Mouse (Mus musculus): ENCODE data around the gene Becn1. TPM values are rescaled to one million over a fixed set of nuclear protein-coding genes. Genes with fewer than 3 reads are reported as not detected.

Gene Becn1
- polyA plus RNA-seq (2015; fragmentation: Nextera tagmentation; extraction: Ambion mirVana) = 156 and 165 TPM in 2 replicates

DNA sequence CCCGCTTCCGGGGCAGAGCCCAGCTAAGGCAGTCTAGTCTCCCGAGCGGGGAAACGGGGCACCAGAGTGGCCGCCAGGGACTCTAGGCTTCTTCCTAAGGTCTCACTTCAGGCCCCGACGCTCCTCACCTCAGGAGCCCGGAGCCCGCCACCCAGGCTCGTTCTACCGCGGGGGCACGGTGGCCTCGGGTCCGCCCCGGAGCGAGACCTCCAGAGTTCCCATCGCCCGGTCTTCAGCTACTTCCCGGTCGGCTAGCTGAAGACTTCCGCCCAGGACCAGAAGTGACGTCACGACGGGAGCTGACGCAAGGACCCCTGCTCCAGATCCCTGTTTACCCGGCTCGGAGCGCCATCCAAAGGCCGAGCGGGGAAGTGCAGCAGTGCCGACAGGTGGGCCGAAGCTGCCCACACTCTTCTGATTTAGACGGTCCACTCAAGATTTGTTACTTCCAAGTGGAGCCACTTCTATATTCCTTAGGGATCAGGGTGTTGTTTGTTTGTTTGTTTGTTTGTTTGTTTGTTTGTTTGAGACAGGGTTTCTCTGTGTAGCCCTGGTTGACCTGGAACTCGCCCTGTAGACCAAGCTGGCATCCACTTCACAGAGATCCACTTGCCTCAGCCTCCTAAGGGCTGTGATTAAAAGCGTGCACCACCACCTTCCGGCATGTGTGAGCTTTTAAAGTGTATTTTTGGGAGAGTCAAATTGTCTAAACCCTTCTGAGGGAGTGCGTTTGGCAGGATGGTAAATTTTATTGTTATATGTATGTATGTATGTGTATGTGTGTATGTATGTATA lies at the start of gene Becn1:
Gene Becn1 (minus strand): TSS at position 283 of the 795 bp plus-strand sequence.
- Histone ChIP-seq H3K36me3 (ENCODE audit: insufficient read depth, low read length) (peaks cover 21% of the 10 kb centered on the region), H3K4me2 (ENCODE audit: low read length) (peak within 1 kb of the TSS; percentile 84), H3K9ac (ENCODE audit: low read depth, low read length) (peak within 1 kb of the TSS; percentile 78), H3K4me1 (replicated peaks; ENCODE audit: insufficient read depth, low read length) (peaks cover 12% of the 10 kb centered on the region), H3K9me3 (replicated peaks; ENCODE audit: low read length) (no peaks in the 10 kb centered on the region), H3K27ac (peak within 1 kb of the TSS; percentile 78), H3K4me3 (replicated peaks; ENCODE audit: low read depth, low read length) (peak within 1 kb of the TSS; percentile 89), H3K27me3 (ENCODE audit: insufficient read depth, low read length) (no peaks in the 10 kb centered on the region)
- 6% methylated on average over 39 of the region's 39 CpGs for WGBS
- ATAC-seq (replicated peaks; ENCODE audit: low FRiP score, low read depth) (peak; percentile 91), DNase-seq (ENCODE audit: low spot score) (peak; percentile 97)
- peak; percentile 97 for TF ChIP-seq CTCF (IDR thresholded peaks at IDR 0.05; ENCODE audit: low read depth)

DNA sequence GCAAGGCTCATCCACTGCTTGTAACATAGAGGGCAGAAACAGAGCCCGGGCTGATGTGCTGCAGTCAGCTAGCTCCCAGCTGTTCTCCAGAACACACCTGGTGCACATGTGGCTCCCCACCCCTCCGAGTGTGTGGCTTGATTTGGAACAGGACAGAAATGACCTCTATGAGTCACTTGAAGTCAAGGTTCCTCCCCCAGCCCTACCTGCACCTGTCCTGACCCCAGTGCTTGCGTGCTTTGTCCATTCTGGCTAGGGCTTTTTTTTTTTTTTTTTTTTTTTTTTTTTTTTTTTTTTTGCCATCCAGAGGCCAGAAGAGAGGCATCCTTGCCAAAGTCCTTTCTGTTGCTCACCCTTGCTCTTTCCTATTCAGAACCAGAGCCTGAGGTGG lies 49.6 kb upstream of the Becn1 start:
- 47% methylated on average over 3 of the region's 3 CpGs for WGBS
- ATAC-seq (replicated peaks; ENCODE audit: low FRiP score, low read depth) = peak; percentile 47; the same call in 1 of the 2 replicates
- Histone ChIP-seq H3K4me3 (replicated peaks; ENCODE audit: low read depth, low read length) (no peak overlapping the region), H3K9me3 (replicated peaks; ENCODE audit: low read length) (no peaks in the 10 kb centered on the region), H3K4me2 (ENCODE audit: low read length) (no peak overlapping the region), H3K27ac (no peak overlapping the region), H3K9ac (ENCODE audit: low read depth, low read length) (no peak overlapping the region), H3K27me3 (ENCODE audit: insufficient read depth, low read length) (no peaks in the 10 kb centered on the region), H3K36me3 (ENCODE audit: insufficient read depth, low read length) (no peaks in the 10 kb centered on the region), H3K4me1 (replicated peaks; ENCODE audit: insufficient read depth, low read length) (0 out of 2 replicates have a peak, but pooled peaks cover 3% of the 10 kb centered on the region)
- DNase-seq (ENCODE audit: low spot score) = no peak
- no peak for TF ChIP-seq CTCF (IDR thresholded peaks at IDR 0.05; ENCODE audit: low read depth)

DNA sequence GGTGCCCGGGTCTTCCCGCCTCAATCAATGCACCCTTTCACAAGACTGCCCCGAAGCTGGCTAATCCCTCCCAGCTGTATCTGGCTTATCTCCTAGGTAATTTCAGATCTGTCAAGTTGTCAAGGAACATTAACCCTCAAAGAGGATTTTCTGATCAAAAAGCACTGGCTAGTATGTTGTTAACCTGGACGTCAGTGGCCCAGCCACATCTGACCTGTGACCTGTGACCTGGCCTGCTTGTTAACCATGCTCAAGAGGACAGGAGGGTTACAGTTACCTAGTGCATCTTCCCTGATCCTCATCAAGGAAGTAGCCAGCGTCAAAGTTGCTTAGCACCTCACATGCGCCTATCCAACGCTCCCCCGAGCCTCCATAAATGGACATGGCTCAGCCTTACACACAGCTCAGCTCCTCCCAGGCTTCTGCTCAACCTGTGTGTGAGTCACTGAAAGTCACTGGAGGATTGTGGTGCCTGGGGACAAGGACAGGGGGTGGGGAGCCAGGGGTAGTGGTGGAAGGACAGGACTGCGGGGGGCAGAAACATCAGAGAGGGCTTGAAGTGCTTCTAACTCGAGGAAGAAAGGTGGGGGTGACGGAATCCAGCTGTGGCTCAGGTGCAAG lies 49.1 kb upstream of the Becn1 start:
- TF ChIP-seq CTCF (IDR thresholded peaks at IDR 0.05; ENCODE audit: low read depth) = no peak
- Histone ChIP-seq H3K27me3 (ENCODE audit: insufficient read depth, low read length) (no peaks in the 10 kb centered on the region), H3K36me3 (ENCODE audit: insufficient read depth, low read length) (no peaks in the 10 kb centered on the region), H3K4me3 (replicated peaks; ENCODE audit: low read depth, low read length) (no peak overlapping the region), H3K9me3 (replicated peaks; ENCODE audit: low read length) (no peaks in the 10 kb centered on the region), H3K27ac (0 out of 2 replicates have a peak overlapping the region, but pooled peaks have one; percentile 10), H3K9ac (ENCODE audit: low read depth, low read length) (no peak overlapping the region), H3K4me1 (replicated peaks; ENCODE audit: insufficient read depth, low read length) (0 out of 2 replicates have a peak, but pooled peaks cover 3% of the 10 kb centered on the region), H3K4me2 (ENCODE audit: low read length) (no peak overlapping the region)
- DNase-seq (ENCODE audit: low spot score) (no peak), ATAC-seq (replicated peaks; ENCODE audit: low FRiP score, low read depth) (peak; percentile 71; the same call in 1 of the 2 replicates)
- 56% methylated on average over 11 of the region's 11 CpGs for WGBS

DNA sequence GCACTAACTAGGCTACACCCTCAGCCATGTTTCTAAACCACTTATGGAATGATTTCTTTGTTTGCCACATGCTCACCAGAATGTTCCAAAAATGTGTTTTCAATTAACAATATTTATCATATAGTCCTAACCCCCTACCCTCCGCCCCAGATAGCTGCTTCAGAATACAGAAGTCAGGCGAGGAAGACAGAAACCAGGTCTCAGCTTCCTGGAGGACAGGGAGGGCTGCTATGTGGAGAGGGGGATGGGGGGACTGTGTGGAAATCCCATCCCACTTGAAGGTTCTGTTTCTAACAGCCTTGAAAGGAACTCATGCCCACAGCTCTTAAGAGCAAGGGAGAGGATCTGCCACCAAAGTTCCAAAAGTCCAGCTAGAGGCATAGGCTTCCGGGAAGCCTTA lies 47.1 kb upstream of the Becn1 start:
- 0 out of 2 replicates have a peak, but pooled peaks cover 3% of the 10 kb centered on the region for H3K4me1 ChIP-seq (replicated peaks; ENCODE audit: insufficient read depth, low read length)
- H3K9ac ChIP-seq (ENCODE audit: low read depth, low read length) = no peak overlapping the region
- H3K36me3 ChIP-seq (ENCODE audit: insufficient read depth, low read length) = no peaks in the 10 kb centered on the region
- DNase-seq (ENCODE audit: low spot score) = no peak
- no peak for ATAC-seq (replicated peaks; ENCODE audit: low FRiP score, low read depth)
- TF ChIP-seq CTCF (IDR thresholded peaks at IDR 0.05; ENCODE audit: low read depth) = no peak
- H3K9me3 ChIP-seq (replicated peaks; ENCODE audit: low read length) = no peaks in the 10 kb centered on the region
- H3K27me3 ChIP-seq (ENCODE audit: insufficient read depth, low read length) = no peaks in the 10 kb centered on the region
- no peak overlapping the region for H3K27ac ChIP-seq
- WGBS = 87% methylated on average over 3 of the region's 3 CpGs
- H3K4me3 ChIP-seq (replicated peaks; ENCODE audit: low read depth, low read length) = no peak overlapping the region
- no peak overlapping the region for H3K4me2 ChIP-seq (ENCODE audit: low read length)

DNA sequence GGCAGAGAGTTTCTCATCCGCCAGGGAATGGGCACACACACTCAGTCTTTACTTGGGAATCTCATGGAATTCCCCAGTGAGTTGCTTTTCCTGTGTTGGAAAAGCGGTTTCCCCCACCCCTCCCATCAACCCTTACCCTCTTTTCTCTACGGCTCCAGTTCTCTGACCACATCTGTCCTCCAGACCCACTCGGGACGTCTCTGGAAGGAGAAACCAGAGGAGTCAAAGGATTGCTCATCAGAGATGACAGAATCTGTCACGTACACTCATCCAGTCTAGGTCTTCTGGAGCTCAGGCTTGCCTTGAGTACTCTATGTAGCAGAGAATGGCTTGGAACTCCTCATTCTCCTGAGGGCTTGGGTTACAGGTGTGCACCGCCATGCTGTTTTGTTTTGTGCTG lies 46.7 kb upstream of the Becn1 start:
- no peak for TF ChIP-seq CTCF (IDR thresholded peaks at IDR 0.05; ENCODE audit: low read depth)
- 68% methylated on average over 7 of the region's 7 CpGs for WGBS
- DNase-seq (ENCODE audit: low spot score) = no peak
- Histone ChIP-seq H3K9me3 (replicated peaks; ENCODE audit: low read length) (no peaks in the 10 kb centered on the region), H3K27me3 (ENCODE audit: insufficient read depth, low read length) (no peaks in the 10 kb centered on the region), H3K9ac (ENCODE audit: low read depth, low read length) (no peak overlapping the region), H3K36me3 (ENCODE audit: insufficient read depth, low read length) (no peaks in the 10 kb centered on the region), H3K4me2 (ENCODE audit: low read length) (no peak overlapping the region), H3K4me1 (replicated peaks; ENCODE audit: insufficient read depth, low read length) (0 out of 2 replicates have a peak, but pooled peaks cover 3% of the 10 kb centered on the region), H3K4me3 (replicated peaks; ENCODE audit: low read depth, low read length) (no peak overlapping the region), H3K27ac (no peak overlapping the region)
- no peak for ATAC-seq (replicated peaks; ENCODE audit: low FRiP score, low read depth)

- 77% methylated on average over 10 of the region's 10 CpGs for WGBS
- ATAC-seq (replicated peaks; ENCODE audit: low FRiP score, low read depth) (no peak), DNase-seq (ENCODE audit: low spot score) (no peak)
- no peaks in the 10 kb centered on the region for H3K27me3 ChIP-seq (ENCODE audit: insufficient read depth, low read length)
- no peaks in the 10 kb centered on the region for H3K9me3 ChIP-seq (replicated peaks; ENCODE audit: low read length)
- H3K4me3 ChIP-seq (replicated peaks; ENCODE audit: low read depth, low read length) = no peak overlapping the region
- H3K36me3 ChIP-seq (ENCODE audit: insufficient read depth, low read length) = no peaks in the 10 kb centered on the region
- no peak overlapping the region for H3K4me2 ChIP-seq (ENCODE audit: low read length)
- 0 out of 2 replicates have a peak, but pooled peaks cover 3% of the 10 kb centered on the region for H3K4me1 ChIP-seq (replicated peaks; ENCODE audit: insufficient read depth, low read length)
- no peak overlapping the region for H3K9ac ChIP-seq (ENCODE audit: low read depth, low read length)
- TF ChIP-seq CTCF (IDR thresholded peaks at IDR 0.05; ENCODE audit: low read depth) = peak; percentile 10; the same call in 1 of the 2 replicates
- H3K27ac ChIP-seq = no peak overlapping the region
Observed at GRCm38 (mm10) chr11:101347083-101347775, 45.1 kb upstream of the Becn1 start.
